Mouse (Mus musculus): Measurements from ENCODE around the gene Hoxa11.

Gene Hoxa11

GRCm38 (mm10) chr6:52247766-52248637 is 2.4 kb upstream of the Hoxa11 start:
- DNase-seq (ENCODE audit: low spot score), result no peak

- no peak for DNase-seq (ENCODE audit: low spot score)
Observed at GRCm38 (mm10) chr6:52246916-52247315, 1.3 kb upstream of the Hoxa11 start.

GRCm38 (mm10) chr6:52246403-52246803 is 793 bp upstream of the Hoxa11 start:
- DNase-seq (ENCODE audit: low spot score), result no peak

GRCm38 (mm10) chr6:52245040-52245756 is 412 bp downstream of the Hoxa11 start:
- no peak for DNase-seq (ENCODE audit: low spot score)

- no peak for DNase-seq (ENCODE audit: low spot score)
Observed at GRCm38 (mm10) chr6:52244471-52245039, 1.1 kb downstream of the Hoxa11 start.

GRCm38 (mm10) chr6:52243681-52244121 is 1.9 kb downstream of the Hoxa11 start:
- DNase-seq (ENCODE audit: low spot score), result no peak

- no peak for DNase-seq (ENCODE audit: low spot score)
Observed at GRCm38 (mm10) chr6:52242801-52243332, 2.7 kb downstream of the Hoxa11 start.

- no peak for DNase-seq (ENCODE audit: low spot score)
Observed at GRCm38 (mm10) chr6:52241001-52241621, 4.5 kb downstream of the Hoxa11 start.

- DNase-seq (ENCODE audit: low spot score), result no peak
Observed at GRCm38 (mm10) chr6:52240389-52241000, 5.1 kb downstream of the Hoxa11 start, which contains the start of gene Hoxa10. Hoxa10 (minus strand) TSS chr6:52240854.

- no peak for DNase-seq (ENCODE audit: low spot score)
Observed at GRCm38 (mm10) chr6:52239625-52240388, 5.8 kb downstream of the Hoxa11 start.

- DNase-seq (ENCODE audit: low spot score), result no peak
Observed at GRCm38 (mm10) chr6:52238976-52239375, 6.6 kb downstream of the Hoxa11 start.

GRCm38 (mm10) chr6:52238155-52238545 is 7.5 kb downstream of the Hoxa11 start:
- no peak for DNase-seq (ENCODE audit: low spot score)

GRCm38 (mm10) chr6:52237346-52238154 is 8.1 kb downstream of the Hoxa11 start:
- DNase-seq (ENCODE audit: low spot score), result no peak

- DNase-seq (ENCODE audit: low spot score), result no peak
Observed at GRCm38 (mm10) chr6:52236806-52237205, 8.8 kb downstream of the Hoxa11 start.

- DNase-seq (ENCODE audit: low spot score), result no peak
Observed at GRCm38 (mm10) chr6:52235866-52236265, 9.7 kb downstream of the Hoxa11 start.

- DNase-seq (ENCODE audit: low spot score), result no peak
Observed at GRCm38 (mm10) chr6:52235267-52235666, 10.3 kb downstream of the Hoxa11 start.

- no peak for DNase-seq (ENCODE audit: low spot score)
Observed at GRCm38 (mm10) chr6:52234428-52235140, 11.0 kb downstream of the Hoxa11 start.

GRCm38 (mm10) chr6:52233546-52234427 is 11.8 kb downstream of the Hoxa11 start:
- no peak for DNase-seq (ENCODE audit: low spot score)
